Mouse (Mus musculus) lung, postnatal 0 days (tissue): ENCODE data around the gene Poglut1.

ENCODE experiments used
- CTCF ChIP-seq: IDR thresholded peaks from 2 replicates; pipeline ENCODE4 v1.5.1; 2016; ENCODE audit warnings: antibody characterized with exemption, mild to moderate bottlenecking
- EP300 ChIP-seq: IDR thresholded peaks from 2 replicates; pipeline ENCODE4 v1.6.1; 2016; ENCODE audit warnings: antibody characterized with exemption, mild to moderate bottlenecking, control low read depth

GRCm38 (mm10) chr16:38538716-38539380 lies 11.2 kb downstream of the Poglut1 start:
- TF ChIP-seq CTCF (no peak), EP300 (no peak)
